Mouse (Mus musculus): ENCODE results near the gene Pcx.

DNA sequence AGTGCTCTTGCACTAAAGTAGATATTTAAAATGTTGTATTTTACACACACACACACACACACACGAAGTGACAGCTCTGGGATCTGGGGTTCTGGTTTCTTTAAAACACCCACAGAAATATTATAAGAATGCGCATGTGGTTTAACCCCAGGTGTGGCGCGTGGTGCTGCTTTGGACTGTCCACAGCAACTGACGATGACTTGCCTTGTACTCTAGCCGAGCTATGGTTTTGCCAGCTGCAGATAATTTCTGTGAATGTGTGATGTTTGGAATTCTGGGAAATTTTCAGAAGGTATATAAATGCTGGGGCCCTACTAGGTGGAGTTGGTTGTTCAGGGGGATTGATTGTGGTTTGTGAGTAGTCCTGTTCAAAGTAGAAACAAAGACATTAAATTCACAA, 37.5 kb downstream of the Pcx start:
- TF ChIP-seq CTCF (IDR thresholded peaks at IDR 0.05) (no peak), EP300 (IDR thresholded peaks at IDR 0.05) (no peak)
